Mouse (Mus musculus): ENCODE data around the gene Cfap57. TPM values are rescaled to one million over a fixed set of nuclear protein-coding genes. Genes with fewer than 3 reads are reported as not detected.

Gene Cfap57
- 0.33 and 0.54 TPM in 2 replicates for polyA plus RNA-seq (2015; fragmentation: Nextera tagmentation; extraction: Ambion mirVana)

GRCm38 (mm10) chr4:118620279-118620966 is at the start of gene Cfap57, which contains the start of gene Ebna1bp2:
Gene Cfap57 (minus strand): TSS chr4:118620777.
Gene Ebna1bp2 (plus strand): TSS chr4:118620799.
- Histone ChIP-seq H3K27me3 (ENCODE audit: control insufficient read depth, insufficient read depth, low read length) (no peaks in the 10 kb centered on the region), H3K4me1 (ENCODE audit: control insufficient read depth, insufficient read depth, low read length) (peaks cover 8% of the 10 kb centered on the region; the same call in 1 of the 2 replicates), H3K27ac (ENCODE audit: low read length) (peak within 1 kb of the TSS; percentile 45), H3K9me3 (replicated peaks; ENCODE audit: control insufficient read depth, low read length) (peaks cover 2% of the 10 kb centered on the region; the same call in 1 of the 2 replicates), H3K4me2 (ENCODE audit: low read depth, low read length) (peak within 1 kb of the TSS; percentile 96), H3K9ac (ENCODE audit: low read length) (peak within 1 kb of the TSS; percentile 85), H3K4me3 (ENCODE audit: low read length) (peak within 1 kb of the TSS; percentile 91), H3K36me3 (ENCODE audit: control insufficient read depth, insufficient read depth) (peaks cover 22% of the 10 kb centered on the region)
- WGBS, result under 1% methylated on average over 38 of the region's 41 CpGs
- peak; percentile 92 for ATAC-seq (replicated peaks; ENCODE audit: extremely low read depth, insufficient read depth, low FRiP score)

GRCm38 (mm10) chr4:118658652-118659051 is 38.1 kb upstream of the Cfap57 start, which contains the start of gene Olfr62:
Gene Olfr62 (plus strand): TSS chr4:118658952.
- no peaks in the 10 kb centered on the region for H3K27me3 ChIP-seq (ENCODE audit: control insufficient read depth, insufficient read depth, low read length)
- H3K9me3 ChIP-seq (replicated peaks; ENCODE audit: control insufficient read depth, low read length), result no peaks in the 10 kb centered on the region
- no peaks in the 10 kb centered on the region for H3K36me3 ChIP-seq (ENCODE audit: control insufficient read depth, insufficient read depth)
- H3K27ac ChIP-seq (ENCODE audit: low read length), result no peak within 1 kb of the TSS
- no peak within 1 kb of the TSS for H3K4me2 ChIP-seq (ENCODE audit: low read depth, low read length)
- no peak within 1 kb of the TSS for H3K4me3 ChIP-seq (ENCODE audit: low read length)
- H3K4me1 ChIP-seq (ENCODE audit: control insufficient read depth, insufficient read depth, low read length), result no peaks in the 10 kb centered on the region
- H3K9ac ChIP-seq (ENCODE audit: low read length), result no peak within 1 kb of the TSS
- ATAC-seq (replicated peaks; ENCODE audit: extremely low read depth, insufficient read depth, low FRiP score), result no peak

DNA sequence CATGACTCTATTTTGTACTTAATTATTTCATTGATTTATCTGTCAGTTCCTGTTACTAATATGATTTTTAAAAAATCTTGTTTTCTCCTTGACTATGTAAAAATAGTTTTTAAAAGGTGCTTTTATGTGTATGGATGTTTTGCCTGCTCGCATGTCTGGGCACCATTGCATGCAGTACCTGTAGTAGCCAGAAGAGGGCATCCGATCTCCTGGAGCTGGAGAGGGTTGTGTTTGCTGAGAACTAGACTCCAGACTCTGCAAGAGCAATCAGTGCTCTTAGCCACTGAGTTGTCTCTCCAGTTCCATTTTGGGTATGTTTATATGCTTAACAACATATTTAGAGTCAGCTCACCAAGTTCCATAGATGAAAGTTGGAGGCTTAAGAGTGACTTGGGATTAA is 24.7 kb upstream of the Cfap57 start:
- no peaks in the 10 kb centered on the region for H3K27me3 ChIP-seq (ENCODE audit: control insufficient read depth, insufficient read depth, low read length)
- ATAC-seq (replicated peaks; ENCODE audit: extremely low read depth, insufficient read depth, low FRiP score), result no peak
- WGBS, result 10% methylated on average over 2 of the region's 2 CpGs
- H3K36me3 ChIP-seq (ENCODE audit: control insufficient read depth, insufficient read depth), result no peaks in the 10 kb centered on the region
- no peak overlapping the region for H3K4me3 ChIP-seq (ENCODE audit: low read length)
- H3K27ac ChIP-seq (ENCODE audit: low read length), result no peak overlapping the region
- H3K4me2 ChIP-seq (ENCODE audit: low read depth, low read length), result no peak overlapping the region
- no peak overlapping the region for H3K9ac ChIP-seq (ENCODE audit: low read length)
- H3K9me3 ChIP-seq (replicated peaks; ENCODE audit: control insufficient read depth, low read length), result no peaks in the 10 kb centered on the region
- H3K4me1 ChIP-seq (ENCODE audit: control insufficient read depth, insufficient read depth, low read length), result peaks cover 3% of the 10 kb centered on the region; the same call in 1 of the 2 replicates

- Histone ChIP-seq H3K9ac (ENCODE audit: low read length) (no peak overlapping the region), H3K36me3 (ENCODE audit: control insufficient read depth, insufficient read depth) (no peaks in the 10 kb centered on the region), H3K4me1 (ENCODE audit: control insufficient read depth, insufficient read depth, low read length) (peaks cover 3% of the 10 kb centered on the region; the same call in 1 of the 2 replicates), H3K27me3 (ENCODE audit: control insufficient read depth, insufficient read depth, low read length) (no peaks in the 10 kb centered on the region), H3K9me3 (replicated peaks; ENCODE audit: control insufficient read depth, low read length) (no peaks in the 10 kb centered on the region; the same call in 1 of the 2 replicates), H3K4me3 (ENCODE audit: low read length) (no peak overlapping the region), H3K4me2 (ENCODE audit: low read depth, low read length) (peak overlapping the region; percentile 30), H3K27ac (ENCODE audit: low read length) (no peak overlapping the region)
- 36% methylated on average over 20 of the region's 20 CpGs for WGBS
- no peak for ATAC-seq (replicated peaks; ENCODE audit: extremely low read depth, insufficient read depth, low FRiP score)
These were observed 22.0 kb upstream of the Cfap57 start for GRCm38 (mm10) chr4:118642346-118643190.

GRCm38 (mm10) chr4:118630261-118630660 is 9.7 kb upstream of the Cfap57 start:
- WGBS, result 91% methylated on average over 5 of the region's 5 CpGs
- no peak overlapping the region for H3K9ac ChIP-seq (ENCODE audit: low read length)
- ATAC-seq (replicated peaks; ENCODE audit: extremely low read depth, insufficient read depth, low FRiP score), result no peak
- no peak overlapping the region for H3K4me3 ChIP-seq (ENCODE audit: low read length)
- peaks cover 30% of the 10 kb centered on the region for H3K36me3 ChIP-seq (ENCODE audit: control insufficient read depth, insufficient read depth)
- H3K4me1 ChIP-seq (ENCODE audit: control insufficient read depth, insufficient read depth, low read length), result no peaks in the 10 kb centered on the region
- H3K27me3 ChIP-seq (ENCODE audit: control insufficient read depth, insufficient read depth, low read length), result no peaks in the 10 kb centered on the region
- no peaks in the 10 kb centered on the region for H3K9me3 ChIP-seq (replicated peaks; ENCODE audit: control insufficient read depth, low read length)
- H3K4me2 ChIP-seq (ENCODE audit: low read depth, low read length), result no peak overlapping the region
- H3K27ac ChIP-seq (ENCODE audit: low read length), result no peak overlapping the region

DNA sequence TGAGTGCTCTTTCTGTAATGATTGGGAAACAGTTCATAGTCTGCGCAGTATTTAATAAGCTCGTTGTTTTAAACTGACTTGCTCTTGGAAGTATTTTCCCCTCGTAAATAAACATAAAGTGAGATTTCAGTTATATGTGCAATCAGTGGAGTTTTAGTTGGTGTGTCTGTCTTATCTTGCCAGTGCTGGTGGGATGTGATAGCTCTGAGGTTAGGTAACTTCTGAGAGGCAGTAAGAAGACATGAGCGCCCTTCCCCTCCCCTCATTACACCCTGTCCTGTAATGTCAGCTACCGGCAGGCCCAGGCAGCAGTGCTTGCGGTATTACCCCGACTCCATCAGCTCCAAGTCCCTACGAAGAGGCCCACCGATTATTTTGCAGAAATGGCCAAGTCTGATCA is 1.2 kb upstream of the Cfap57 start:
- Histone ChIP-seq H3K4me2 (ENCODE audit: low read depth, low read length) (peak overlapping the region; percentile 96), H3K4me1 (ENCODE audit: control insufficient read depth, insufficient read depth, low read length) (peaks cover 8% of the 10 kb centered on the region; the same call in 1 of the 2 replicates), H3K9me3 (replicated peaks; ENCODE audit: control insufficient read depth, low read length) (peaks cover 2% of the 10 kb centered on the region; the same call in 1 of the 2 replicates), H3K27me3 (ENCODE audit: control insufficient read depth, insufficient read depth, low read length) (no peaks in the 10 kb centered on the region), H3K36me3 (ENCODE audit: control insufficient read depth, insufficient read depth) (peaks cover 33% of the 10 kb centered on the region), H3K27ac (ENCODE audit: low read length) (no peak overlapping the region), H3K9ac (ENCODE audit: low read length) (peak overlapping the region; percentile 85; the same call in 1 of the 2 replicates), H3K4me3 (ENCODE audit: low read length) (peak overlapping the region; percentile 91)
- WGBS, result 83% methylated on average over 9 of the region's 9 CpGs
- ATAC-seq (replicated peaks; ENCODE audit: extremely low read depth, insufficient read depth, low FRiP score), result no peak

GRCm38 (mm10) chr4:118620967-118621320 is 367 bp upstream of the Cfap57 start:
- WGBS, result under 1% methylated on average over 23 of the region's 23 CpGs
- Histone ChIP-seq H3K27ac (ENCODE audit: low read length) (peak overlapping the region; percentile 45), H3K4me2 (ENCODE audit: low read depth, low read length) (peak overlapping the region; percentile 96), H3K4me1 (ENCODE audit: control insufficient read depth, insufficient read depth, low read length) (peaks cover 8% of the 10 kb centered on the region; the same call in 1 of the 2 replicates), H3K4me3 (ENCODE audit: low read length) (peak overlapping the region; percentile 91), H3K27me3 (ENCODE audit: control insufficient read depth, insufficient read depth, low read length) (no peaks in the 10 kb centered on the region), H3K9me3 (replicated peaks; ENCODE audit: control insufficient read depth, low read length) (peaks cover 2% of the 10 kb centered on the region; the same call in 1 of the 2 replicates), H3K36me3 (ENCODE audit: control insufficient read depth, insufficient read depth) (peaks cover 26% of the 10 kb centered on the region), H3K9ac (ENCODE audit: low read length) (peak overlapping the region; percentile 85)
- no peak for ATAC-seq (replicated peaks; ENCODE audit: extremely low read depth, insufficient read depth, low FRiP score)

DNA sequence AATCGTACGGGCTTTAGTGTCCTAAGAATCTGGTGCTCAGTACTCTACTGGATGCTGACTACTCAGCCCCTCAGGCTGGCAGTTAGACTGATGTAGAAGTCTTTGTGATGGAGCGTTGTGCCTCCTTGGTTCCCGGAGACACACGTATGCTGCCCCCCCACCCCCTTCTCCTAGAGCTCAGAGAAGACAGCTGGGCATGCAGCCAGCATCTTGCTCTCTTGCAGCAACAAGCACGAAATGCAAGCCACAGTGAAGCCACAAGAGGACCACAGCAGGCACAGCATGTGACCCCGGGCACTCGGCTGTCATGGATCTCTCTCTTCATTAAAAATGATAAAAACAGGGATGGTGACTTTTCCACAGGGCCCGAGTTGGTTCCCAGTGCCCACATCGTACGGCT is 5.2 kb downstream of the Cfap57 start:
- Histone ChIP-seq H3K4me2 (ENCODE audit: low read depth, low read length) (no peak overlapping the region), H3K27me3 (ENCODE audit: control insufficient read depth, insufficient read depth, low read length) (peaks cover 8% of the 10 kb centered on the region; the same call in 1 of the 2 replicates), H3K36me3 (ENCODE audit: control insufficient read depth, insufficient read depth) (no peaks in the 10 kb centered on the region), H3K4me3 (ENCODE audit: low read length) (no peak overlapping the region), H3K9ac (ENCODE audit: low read length) (no peak overlapping the region), H3K4me1 (ENCODE audit: control insufficient read depth, insufficient read depth, low read length) (no peaks in the 10 kb centered on the region), H3K9me3 (replicated peaks; ENCODE audit: control insufficient read depth, low read length) (peaks cover 2% of the 10 kb centered on the region; the same call in 1 of the 2 replicates), H3K27ac (ENCODE audit: low read length) (no peak overlapping the region)
- WGBS, result 72% methylated on average over 11 of the region's 11 CpGs
- ATAC-seq (replicated peaks; ENCODE audit: extremely low read depth, insufficient read depth, low FRiP score), result no peak
